Mouse (Mus musculus): ENCODE results near the gene Diexf. TPM values are rescaled to one million over a fixed set of nuclear protein-coding genes. Genes with fewer than 3 reads are reported as not detected.
A peak's percentile ranks its signal among the peaks of the same experiment; 100 is the strongest.

The Diexf gene
- polyA plus RNA-seq, 1 experiment: 18.5 TPM

DNA sequence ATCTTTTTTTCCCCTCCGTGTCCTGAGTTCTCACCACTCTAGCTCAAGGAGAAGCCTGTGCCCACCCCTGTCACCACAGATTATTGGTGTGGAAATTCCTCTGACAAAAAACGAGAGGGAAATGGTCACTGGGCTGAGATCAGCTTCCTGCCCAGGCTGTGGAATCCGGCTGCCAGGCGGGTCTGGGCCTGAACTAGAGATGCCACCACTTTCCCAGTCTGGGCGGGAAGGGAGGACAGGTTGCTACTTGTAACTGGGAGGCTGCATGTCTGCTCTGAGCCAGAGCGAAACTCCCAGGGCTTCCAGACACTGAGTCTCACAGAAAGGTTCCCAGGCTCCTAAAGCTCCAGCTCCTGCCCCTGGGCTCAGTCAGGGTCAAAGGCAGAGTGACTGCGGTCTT is 11.0 kb upstream of the Diexf start:
- no peak for DNase-seq (ENCODE audit: extremely low spot score in 1 of 2, low spot score in 1 of 2)

DNA sequence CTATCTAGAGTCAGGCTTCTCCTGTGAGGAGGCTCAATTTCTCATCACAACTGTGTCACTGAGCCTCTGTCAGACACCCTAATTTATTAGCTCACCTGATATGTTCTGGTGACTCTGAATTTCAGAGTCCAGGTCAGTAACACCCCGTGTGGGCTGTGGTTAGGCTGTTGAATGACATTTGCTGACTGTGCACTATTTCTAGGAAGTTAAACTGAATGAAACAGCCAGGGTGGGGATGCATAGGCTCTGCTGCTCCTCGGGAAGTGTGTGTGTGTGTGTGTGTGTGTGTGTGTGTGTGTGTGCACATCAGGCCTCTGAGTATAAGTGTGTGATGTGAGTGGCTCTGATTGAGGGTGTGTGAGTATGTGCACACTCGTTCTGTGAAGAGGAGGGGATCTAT is 8.6 kb upstream of the Diexf start:
- DNase-seq (ENCODE audit: extremely low spot score in 1 of 2, low spot score in 1 of 2): no peak

DNA sequence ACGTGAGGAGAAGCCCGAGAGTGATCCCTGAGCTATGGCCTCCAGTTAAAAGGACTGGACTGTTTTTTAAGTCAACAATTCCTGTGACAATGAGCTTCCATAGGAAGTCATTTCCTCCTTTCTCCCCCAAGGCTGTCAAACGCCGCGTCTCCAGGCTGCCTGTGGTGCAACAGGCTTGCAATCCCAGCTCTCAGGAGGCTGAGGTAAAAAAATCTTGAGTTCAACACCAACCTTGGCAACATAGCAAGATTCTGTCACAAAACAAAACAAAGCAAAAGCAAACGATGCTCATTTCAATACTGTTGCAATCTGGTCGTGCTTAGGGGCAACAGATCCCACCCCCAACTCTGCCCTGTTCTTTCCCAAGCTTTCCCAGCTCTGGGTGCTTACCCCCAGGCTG is 8.0 kb upstream of the Diexf start:
- no peak for DNase-seq (ENCODE audit: extremely low spot score in 1 of 2, low spot score in 1 of 2)

DNA sequence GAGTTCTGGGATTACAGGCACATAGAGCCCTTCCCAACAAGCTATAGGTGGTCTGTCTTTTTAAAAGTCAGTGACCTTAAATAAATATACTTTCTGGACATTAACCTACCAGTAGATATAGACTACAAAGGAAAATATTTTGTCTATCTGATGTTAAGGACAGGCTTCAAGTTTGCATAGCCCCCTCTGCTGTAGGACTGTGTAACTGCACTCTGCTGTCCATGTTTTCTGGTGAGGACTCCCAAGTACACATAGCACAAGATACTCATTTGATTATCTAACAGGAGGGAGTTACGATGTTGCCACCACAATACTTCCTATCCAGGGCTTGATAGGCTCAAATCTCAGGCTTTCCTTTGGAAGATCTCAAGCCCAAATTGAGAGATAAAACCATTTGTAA is 3.7 kb upstream of the Diexf start:
- no peak for DNase-seq (ENCODE audit: extremely low spot score in 1 of 2, low spot score in 1 of 2)

DNA sequence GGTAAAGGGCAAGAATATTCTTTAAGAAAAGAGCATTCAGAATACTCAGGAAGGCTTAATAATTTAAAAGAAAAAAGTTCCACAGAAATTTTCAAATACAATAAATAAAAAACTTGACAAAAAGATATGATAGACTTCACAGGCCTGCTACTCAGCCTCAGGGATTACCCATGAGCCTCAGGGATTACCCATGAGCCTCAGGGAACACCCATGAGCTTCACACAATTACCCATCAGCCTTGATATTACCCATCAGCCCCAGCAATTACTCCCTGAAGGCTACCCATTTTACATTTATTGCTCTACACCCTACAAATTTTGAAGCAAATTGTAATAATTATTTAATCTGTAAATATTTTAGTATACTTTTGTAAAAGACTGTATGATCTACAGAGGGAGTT is 2.3 kb upstream of the Diexf start:
- DNase-seq (ENCODE audit: extremely low spot score in 1 of 2, low spot score in 1 of 2): no peak

DNA sequence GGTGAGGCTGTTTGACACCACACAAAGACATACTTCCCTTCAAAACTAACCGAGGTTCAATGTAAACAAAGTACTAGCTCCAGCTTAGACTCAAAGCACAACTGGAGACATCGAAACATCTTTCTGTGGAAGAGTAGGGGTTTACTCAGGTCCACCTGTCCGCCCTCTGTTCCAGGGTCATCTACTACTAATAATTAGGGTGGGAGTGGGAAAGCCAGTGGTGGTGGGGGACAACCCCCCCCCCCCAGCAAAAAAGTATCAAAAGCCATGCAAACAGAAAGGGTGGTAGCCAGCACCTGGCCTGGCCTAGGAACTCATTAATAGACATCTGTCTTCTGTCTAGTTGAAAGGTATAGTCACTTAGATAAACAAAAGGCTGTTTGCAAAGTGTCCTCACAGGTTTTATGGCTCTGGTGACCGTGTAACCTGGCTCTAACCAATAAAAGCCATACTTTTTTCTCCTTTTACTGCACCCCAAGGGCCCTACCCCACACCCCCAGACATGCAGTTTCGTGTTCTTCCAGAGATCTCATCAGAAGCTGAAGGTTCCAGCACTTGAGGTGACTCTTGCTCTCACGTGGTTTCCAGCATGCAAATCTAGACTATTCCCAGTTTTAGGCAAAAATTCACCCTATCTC is 1.4 kb upstream of the Diexf start:
- no peak for DNase-seq (ENCODE audit: extremely low spot score in 1 of 2, low spot score in 1 of 2)

DNA sequence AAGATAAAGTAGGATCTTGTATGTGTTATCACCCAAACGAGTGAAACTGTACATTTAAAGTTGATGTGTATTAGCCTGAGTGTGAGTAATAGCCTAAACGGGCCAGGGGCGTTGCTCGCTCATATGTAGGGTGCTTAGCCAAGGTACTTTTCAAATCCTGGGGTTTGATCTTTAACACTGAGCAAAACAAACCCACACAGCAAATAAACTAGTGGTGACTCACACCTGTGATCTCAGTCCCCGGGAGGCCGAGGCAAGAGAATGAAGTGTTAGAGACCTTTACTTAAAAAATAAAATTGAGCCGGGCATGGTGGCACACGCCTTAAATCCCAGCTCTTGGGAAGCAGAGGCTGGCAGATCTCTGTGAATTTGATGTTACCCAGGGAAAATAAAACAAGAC is 767 bp upstream of the Diexf start:
- no peak for DNase-seq (ENCODE audit: extremely low spot score in 1 of 2, low spot score in 1 of 2)

DNA sequence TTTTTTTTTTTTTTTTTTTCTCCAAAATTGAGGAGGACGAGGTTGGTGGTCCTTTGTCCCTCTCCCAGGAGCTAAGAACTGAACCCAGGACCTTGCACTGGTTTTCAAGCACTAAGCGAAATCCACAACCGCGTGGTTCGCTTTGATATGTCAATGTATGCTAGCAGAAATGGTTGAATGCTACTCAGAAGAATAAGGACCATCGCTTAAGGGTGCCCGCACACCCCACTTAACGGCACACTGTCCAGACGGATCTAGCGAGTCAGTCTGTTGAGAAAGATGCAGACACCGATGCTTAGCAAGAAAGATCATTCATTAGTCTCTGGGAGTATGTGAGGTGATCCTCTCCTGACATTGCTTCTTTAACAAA is 369 bp upstream of the Diexf start:
- DNase-seq (ENCODE audit: extremely low spot score in 1 of 2, low spot score in 1 of 2): peak in 1 of 2 experiments; percentile 36

DNA sequence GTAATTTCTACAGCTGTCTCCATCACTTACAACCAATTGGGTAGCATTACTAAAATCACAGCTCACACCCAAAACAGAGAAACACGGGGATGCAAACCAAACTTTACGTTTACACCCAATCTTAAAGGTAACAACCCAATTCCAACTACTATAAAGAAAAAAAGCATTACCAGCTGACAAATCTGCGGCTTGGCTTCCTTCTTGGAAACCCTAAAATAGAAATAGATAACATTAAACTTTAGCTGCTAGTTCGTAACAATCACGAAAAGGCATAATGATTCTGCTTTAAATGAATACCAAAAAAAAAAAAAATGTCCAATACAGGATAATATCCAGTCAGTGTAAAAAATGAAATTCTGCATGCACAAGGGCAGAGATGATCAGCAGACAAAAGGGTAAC is 751 bp downstream of the Diexf start:
- DNase-seq (ENCODE audit: extremely low spot score in 1 of 2, low spot score in 1 of 2): no peak

DNA sequence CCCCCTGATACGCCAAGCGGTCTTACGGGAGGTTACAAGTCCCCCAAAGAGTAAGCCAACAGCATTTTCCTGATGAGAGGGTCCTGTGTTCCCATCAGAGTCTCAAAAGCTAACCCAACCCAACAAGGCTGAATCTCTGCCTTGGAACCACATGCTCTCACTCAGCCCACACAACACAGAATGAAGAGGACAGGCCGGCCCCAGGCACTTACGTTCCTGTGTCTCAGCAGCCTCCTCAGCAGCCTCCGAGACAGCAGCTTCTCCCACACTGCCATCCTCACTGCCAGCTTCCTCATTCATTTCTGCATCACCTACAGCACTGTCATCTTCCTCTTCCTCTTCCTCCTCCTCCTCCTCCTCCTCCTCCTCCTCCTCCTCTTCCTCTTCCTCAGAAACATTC is 2.0 kb downstream of the Diexf start:
- peak in 1 of 2 experiments; percentile 32 for DNase-seq (ENCODE audit: extremely low spot score in 1 of 2, low spot score in 1 of 2)

DNA sequence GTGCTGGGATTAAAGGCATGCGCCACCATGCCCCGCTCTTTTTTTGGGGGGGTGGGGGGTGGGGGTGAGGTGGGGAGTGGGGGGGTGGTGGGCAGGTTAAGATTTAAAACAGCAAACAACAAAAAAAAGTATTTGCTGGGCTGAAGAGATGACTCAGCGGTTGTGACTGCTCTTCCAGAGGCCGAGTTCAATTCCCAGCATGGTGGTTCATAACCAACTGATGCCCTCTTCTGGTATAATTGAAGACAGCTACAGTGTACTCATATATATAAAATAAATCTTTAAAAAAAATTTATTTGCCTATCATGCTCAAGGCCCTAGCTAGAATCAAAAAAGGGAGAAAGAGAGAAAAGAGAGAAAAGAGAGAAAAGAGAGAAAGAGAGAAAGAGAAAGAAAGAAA is 4.2 kb downstream of the Diexf start:
- DNase-seq (ENCODE audit: extremely low spot score in 1 of 2, low spot score in 1 of 2): peak in 1 of 2 experiments; percentile 45

DNA sequence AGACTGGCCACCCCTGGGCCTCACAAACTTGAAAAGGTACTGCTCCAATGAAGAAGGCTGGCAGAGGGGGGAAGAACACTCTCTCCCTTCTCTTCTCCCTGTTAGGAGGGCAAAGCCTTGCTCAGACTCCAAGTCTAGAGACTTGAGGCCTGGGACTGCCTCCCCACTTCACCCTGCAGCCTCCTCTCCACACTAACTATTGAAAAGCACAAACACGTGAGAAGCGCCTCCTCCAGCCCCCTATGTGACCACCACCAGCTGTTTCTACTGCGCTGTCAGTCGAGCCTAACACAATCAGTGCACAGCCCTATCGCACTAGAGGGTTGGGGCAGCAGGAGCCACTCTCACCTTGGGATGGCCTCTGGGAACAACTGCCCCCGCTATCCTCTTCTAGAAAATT is 6.8 kb downstream of the Diexf start:
- no peak for DNase-seq (ENCODE audit: extremely low spot score in 1 of 2, low spot score in 1 of 2)

DNA sequence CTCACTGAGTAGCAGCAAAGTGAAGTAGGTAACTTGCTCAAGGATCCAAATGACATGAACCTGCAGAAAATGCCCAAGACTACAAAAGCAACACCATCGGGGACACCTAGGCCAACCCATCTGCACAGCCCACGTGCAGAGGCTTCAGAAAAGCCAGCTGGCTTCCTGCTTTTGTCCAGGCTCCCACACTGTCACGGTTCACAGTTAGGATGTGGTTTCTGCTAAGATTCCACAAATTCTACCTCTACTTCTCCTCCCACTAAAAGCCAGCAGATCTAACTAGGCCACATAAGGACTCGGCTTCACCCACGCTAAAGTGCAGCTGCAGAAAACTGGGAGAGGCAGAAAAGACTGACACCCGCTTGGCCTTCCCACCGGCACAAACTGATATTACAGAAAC is 7.3 kb downstream of the Diexf start:
- peak; percentile 56 to 70 for DNase-seq (ENCODE audit: extremely low spot score in 1 of 2, low spot score in 1 of 2)

DNA sequence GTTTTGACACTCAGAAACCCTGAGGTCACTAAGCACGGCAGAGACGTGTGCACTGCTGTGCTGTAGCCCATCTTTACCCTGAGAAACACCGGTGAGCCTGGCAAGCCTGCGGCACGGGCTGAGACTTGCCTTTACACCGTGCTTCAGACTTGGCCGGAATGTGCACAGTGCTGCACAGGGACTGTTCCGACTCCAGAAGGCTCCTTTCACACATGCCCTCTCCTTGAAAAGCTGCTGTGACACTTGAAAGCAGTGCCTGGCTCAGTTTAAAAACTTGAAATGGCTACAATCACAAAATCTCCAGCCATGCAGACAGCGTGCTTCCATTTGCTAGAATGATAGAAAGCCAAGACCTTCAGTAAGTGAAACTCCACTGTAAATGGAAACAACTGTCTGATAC is 18.0 kb downstream of the Diexf start:
- DNase-seq (ENCODE audit: extremely low spot score in 1 of 2, low spot score in 1 of 2): peak in 1 of 2 experiments; percentile 43

DNA sequence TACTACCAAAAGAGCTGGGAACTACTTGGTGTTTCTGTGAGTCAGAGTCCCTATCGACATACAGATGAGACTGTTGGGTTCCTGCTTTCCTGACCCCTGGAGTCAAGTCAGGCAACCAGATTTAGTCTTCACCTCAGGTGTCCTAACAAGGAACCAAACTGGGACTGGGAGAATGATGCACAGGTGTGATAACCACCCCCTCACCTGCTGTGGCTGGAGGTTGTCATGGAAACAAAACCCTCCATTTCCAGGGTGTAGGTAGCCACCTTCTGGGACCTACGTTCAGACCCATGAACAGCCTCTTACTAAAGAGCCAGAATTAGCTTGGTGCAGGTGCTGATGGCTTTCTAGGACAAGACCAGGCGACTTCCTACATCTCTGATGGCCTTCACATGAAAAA is 27.1 kb downstream of the Diexf start:
- DNase-seq (ENCODE audit: extremely low spot score in 1 of 2, low spot score in 1 of 2): no peak

DNA sequence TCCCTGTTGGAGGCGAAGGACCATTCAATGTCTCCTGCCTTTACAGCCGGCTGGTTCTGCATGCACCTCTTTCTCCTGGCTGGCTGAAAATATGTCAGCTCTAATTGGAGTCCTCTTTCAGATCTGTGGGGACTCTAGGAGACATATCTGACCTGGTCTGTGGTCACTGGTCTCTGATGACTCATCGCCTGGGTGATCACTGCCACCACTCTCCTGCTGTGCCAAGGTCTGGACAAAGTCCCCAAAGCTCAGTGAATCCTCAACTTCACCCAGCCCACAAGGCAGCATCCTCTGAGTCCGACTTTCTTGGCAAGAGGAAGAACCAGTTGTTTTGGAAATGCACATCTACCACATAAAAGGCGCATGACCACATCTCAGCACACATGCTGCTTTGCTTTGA is 27.5 kb downstream of the Diexf start:
- DNase-seq (ENCODE audit: extremely low spot score in 1 of 2, low spot score in 1 of 2): no peak

DNA sequence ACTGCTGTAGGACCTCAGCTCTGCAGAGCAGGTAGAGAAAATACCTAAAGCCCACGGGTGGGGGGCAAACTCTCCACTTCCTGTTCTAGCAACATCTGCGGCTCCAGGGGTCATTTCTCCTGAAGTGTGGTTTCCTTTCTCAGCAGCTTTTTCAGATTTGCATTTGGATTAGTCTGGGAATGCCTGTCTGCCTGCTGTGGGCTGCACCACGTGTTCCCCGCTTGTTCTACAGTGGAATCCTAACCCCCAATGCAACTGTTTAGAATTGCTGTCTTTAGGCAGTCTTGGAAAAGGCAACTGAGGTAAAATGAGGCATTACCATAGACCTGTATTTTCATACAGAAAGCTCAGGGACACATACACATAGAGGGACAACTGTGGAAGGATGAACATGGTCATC is 28.0 kb downstream of the Diexf start:
- DNase-seq (ENCODE audit: extremely low spot score in 1 of 2, low spot score in 1 of 2): peak in 1 of 2 experiments; percentile 51

DNA sequence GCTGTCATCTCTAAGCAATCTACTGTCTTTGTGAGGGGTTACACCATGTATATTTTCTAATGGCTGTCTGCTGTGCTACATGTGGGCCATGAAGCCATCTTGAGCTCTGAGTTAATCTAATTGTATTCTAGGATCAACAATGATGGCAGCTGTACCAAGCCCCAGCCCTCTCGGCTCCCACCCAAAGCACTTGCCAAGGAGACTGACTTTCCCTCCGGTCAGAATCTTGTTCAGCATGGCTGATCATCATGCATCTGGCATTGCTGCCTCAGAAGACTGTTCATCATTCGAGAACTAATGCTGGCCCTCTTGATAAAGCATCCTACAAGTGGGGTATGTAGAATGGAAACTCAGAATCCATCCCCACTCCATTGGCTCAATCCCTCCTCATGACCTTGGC is 31.1 kb downstream of the Diexf start:
- DNase-seq (ENCODE audit: extremely low spot score in 1 of 2, low spot score in 1 of 2): no peak

DNA sequence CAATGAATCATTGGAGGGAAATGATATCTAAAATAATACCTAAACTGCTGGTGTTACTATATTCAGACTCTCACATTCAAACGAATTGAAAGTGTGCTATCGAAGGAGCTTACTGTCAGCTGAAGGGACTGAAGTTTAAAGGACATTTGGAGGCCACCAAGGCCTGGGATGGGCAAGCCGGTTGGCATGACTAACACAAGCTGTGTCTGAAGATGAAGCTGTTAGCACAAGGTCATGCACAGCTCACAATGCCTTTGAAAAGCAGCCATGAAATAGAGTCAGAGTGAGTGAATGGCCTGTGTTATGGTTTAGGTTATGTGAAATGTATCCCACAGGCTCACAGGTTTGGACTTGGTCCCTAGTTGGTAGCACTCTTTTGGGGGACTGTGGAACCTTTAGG is 36.5 kb downstream of the Diexf start:
- DNase-seq (ENCODE audit: extremely low spot score in 1 of 2, low spot score in 1 of 2): no peak

DNA sequence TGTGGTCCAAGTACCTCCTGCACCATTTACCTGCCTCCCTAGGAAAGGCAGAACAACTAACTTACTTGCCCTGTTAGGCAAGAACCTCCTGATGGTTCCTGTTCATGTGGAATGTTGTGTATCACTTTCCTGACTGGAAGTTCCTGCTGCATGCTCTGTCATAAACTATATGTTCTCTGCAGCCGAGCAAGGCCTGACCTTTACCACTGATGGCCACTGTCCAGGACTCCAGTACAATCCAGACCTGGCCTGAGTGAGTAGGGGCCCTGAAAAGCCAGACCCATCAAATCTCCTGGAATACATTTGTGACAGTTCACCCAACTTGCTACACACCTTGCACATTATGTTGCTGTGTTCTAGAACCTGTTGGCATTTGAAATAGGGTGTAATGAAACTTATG is 37.3 kb downstream of the Diexf start:
- no peak for DNase-seq (ENCODE audit: extremely low spot score in 1 of 2, low spot score in 1 of 2)

DNA sequence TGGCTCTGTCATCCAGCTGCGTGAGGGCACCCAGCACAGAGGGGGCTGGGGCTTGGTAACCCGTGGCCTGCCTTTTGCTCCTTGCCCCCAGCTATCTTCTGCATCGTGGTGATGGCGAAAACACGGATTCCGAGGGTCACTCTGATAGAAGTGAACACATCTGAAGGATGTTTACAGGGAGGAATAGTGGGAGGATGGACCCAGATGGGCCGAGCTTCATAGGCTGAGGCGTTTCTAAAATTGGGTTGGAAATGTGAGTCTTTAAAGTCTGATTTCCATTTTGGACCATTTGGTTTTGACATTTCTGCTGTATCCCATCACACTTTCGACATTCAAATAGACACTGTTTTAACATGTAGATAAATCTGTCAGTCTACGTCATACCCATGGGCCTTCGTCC is 39.2 kb downstream of the Diexf start:
- no peak for DNase-seq (ENCODE audit: extremely low spot score in 1 of 2, low spot score in 1 of 2)

DNA sequence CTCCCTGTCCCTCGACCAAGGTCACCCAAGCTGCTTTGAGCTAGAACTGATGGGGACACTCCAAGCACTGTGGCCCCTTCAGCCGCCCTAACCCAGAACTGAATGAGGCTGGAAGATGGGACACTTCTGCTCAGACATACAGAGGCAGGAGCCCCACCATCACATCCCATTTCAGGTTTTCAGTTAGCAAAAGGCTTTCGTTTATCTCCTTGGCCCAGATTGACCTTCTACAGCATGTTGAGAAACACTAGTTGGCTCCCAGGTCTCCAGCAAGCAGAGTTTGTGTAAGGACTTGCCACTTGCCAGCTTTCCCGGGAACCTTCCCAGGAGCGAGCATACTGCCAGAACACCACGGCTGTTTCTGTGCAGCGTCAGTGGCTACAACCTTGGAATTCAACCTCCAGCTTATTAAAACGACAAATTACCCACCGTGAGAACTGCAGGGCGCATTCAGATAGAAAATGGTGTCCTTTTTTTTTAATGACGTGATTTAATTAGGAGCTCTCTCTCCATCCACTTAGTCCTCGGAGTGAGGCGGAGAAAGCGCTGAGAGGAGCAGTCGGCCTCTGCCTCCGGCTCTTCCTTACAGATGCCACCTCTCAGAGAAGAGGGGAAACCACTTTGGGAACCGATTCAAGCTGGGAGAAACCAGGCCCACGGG is 39.7 kb downstream of the Diexf start:
- DNase-seq (ENCODE audit: extremely low spot score in 1 of 2, low spot score in 1 of 2): peak in 1 of 2 experiments; percentile 69

DNA sequence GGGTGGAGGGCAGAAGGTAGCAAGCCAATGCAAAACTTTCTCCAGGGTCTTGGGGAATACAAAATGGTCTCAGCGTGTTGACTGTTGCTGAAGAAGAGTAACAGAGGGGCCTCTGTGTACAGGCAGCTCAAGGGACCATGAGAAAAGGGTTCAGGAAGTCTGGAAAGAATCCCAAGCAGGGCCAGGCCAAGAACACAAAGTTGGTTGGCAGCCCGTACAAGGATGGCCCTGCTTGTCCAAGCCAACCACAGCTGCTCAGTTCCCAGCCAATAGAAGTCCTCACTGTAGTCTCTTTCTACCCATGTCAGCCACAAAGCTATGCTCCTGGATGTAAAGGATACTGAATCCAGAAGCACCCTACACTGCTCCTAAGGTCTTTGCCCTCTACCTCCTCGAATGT is 40.4 kb downstream of the Diexf start:
- DNase-seq (ENCODE audit: extremely low spot score in 1 of 2, low spot score in 1 of 2): no peak

Measured in frontal cortex, adult 2 months (tissue).